Mouse (Mus musculus) stomach, postnatal 0 days (tissue): ENCODE data around the gene Tmem270.

ENCODE experiments used
- CTCF ChIP-seq: IDR thresholded peaks from 2 replicates; pipeline ENCODE4 v1.5.1; 2016; ENCODE audit warnings: antibody characterized with exemption, low read depth, mild to moderate bottlenecking, moderate library complexity
- EP300 ChIP-seq: optimal IDR thresholded peaks from 2 replicates; pipeline ENCODE3; 2016; ENCODE audit warnings: antibody characterized with exemption

GRCm38 (mm10) chr5:134934666-134935065 is 28.1 kb upstream of the Tmem270 start:
- no peak for TF ChIP-seq CTCF
- TF ChIP-seq EP300: no peak
